Mouse (Mus musculus) hindbrain, embryonic 14.5 days (tissue): ENCODE measurements around the gene Snrnp48. TPM values are rescaled to one million over a fixed set of nuclear protein-coding genes. Genes with fewer than 3 reads are reported as not detected.

Experiments used
- ATAC-seq: fragments of 200-750 bp; cut with Nextera tagmentation; 2 replicates; pipeline ENCODE4 v1.8.0; 2017; ENCODE audit warnings: moderate number of reproducible peaks, mild to moderate bottlenecking, moderate TSS enrichment, moderate library complexity; ENCODE audit not compliant: low FRiP score
- DNase-seq: peaks from one replicate; pipeline ENCODE4 v3.0.0-alpha.2; 2015; ENCODE audit warnings: low spot score
- H3K27ac ChIP-seq: fragments of 300-500 bp; sonication (generic); 2 replicates; pipeline ENCODE4 v1.5.1; 2014; ENCODE audit warnings: mild to moderate bottlenecking, moderate library complexity
- H3K27me3 ChIP-seq: fragments of 300-500 bp; sonication (generic); 2 replicates; pipeline ENCODE4 v1.6.1; 2014; ENCODE audit warnings: mild to moderate bottlenecking, low read length, mixed read lengths; ENCODE audit not compliant: control insufficient read depth, insufficient read depth
- H3K36me3 ChIP-seq: fragments of 300-500 bp; sonication (generic); replicated peaks from 2 replicates; pipeline ENCODE4 v1.6.1; 2014; ENCODE audit not compliant: control insufficient read depth, insufficient read depth
- H3K4me1 ChIP-seq: fragments of 300-500 bp; sonication (generic); replicated peaks from 2 replicates; pipeline ENCODE4 v1.6.1; 2014; ENCODE audit warnings: antibody characterized with exemption, low read length, mixed read lengths; ENCODE audit not compliant: control insufficient read depth, insufficient read depth
- H3K4me2 ChIP-seq: fragments of 300-500 bp; sonication (generic); replicated peaks from 2 replicates; pipeline ENCODE4 v1.6.1; 2014; ENCODE audit warnings: mild to moderate bottlenecking, moderate library complexity
- H3K4me3 ChIP-seq: fragments of 300-500 bp; sonication (generic); replicated peaks from 2 replicates; pipeline ENCODE4 v1.5.1; 2014; ENCODE audit warnings: mild to moderate bottlenecking, low read length
- H3K9ac ChIP-seq: fragments of 300-500 bp; sonication (generic); 2 replicates; pipeline ENCODE4 v1.6.1; 2014
- H3K9me3 ChIP-seq: fragments of 300-500 bp; sonication (generic); 2 replicates; pipeline ENCODE4 v1.6.1; 2016; ENCODE audit warnings: low read length; ENCODE audit not compliant: control insufficient read depth
- WGBS: fragments of 180-500 bp; shearing (Covaris S2); extraction: QIAGEN DNeasy Blood & Tissue Kit; methylation state at CpG from one replicate; pipeline ENCODE4 v1.1.7; 2014; 5-methylcytosine and 5-hydroxymethylcytosine counted together
- polyA plus RNA-seq: library from polyadenylated mRNA; unstranded; fragments of >200 nt; fragmentation: Nextera tagmentation; extraction: Ambion mirVana; gene quantifications from 2 replicates; pipeline ENCODE4 v1.2.1, GENCODE M21; 2014

Gene Snrnp48
- polyA plus RNA-seq, result 21.2 and 26.0 TPM in 2 replicates

DNA sequence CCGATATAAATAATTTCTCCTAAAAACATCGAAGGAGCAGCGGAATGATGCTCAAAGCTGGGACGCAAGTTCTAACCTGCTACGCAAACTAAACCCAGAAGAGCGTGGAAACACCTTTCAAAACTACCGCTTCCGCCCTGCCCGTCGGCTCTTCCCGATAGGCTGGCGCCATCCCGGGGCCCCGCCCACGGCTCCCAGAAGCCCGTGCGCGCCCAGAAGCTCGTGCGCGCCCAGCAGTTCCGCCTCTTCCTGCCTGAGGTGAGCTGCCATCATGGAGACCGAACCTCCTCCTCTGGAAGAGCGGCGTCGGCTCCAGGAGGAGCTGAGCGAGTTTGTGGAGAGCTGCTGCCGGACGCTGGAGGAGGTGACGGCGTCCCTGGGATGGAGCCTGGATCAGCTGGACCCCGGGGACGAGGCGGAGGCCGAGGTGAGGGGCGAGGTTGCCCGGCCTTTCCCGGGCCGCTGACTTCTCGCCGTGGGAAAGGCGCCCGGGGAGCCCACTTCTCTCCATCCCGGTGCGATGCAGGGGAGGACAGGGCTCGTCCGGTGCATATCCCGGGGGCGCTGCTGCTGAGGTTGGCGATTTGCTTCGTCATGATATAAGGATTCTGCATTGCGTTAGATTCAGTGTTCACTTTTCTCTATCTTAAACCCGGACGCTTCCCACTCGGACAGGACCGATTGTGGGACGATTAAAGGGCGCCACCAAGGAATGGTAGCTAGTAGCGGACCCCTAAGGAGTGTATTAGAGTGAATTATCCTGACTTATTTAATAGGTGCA lies at the start of gene Snrnp48:
Snrnp48 (plus strand) TSS at position 237 of the 781 bp plus-strand sequence.
- H3K36me3 ChIP-seq, result no peaks in the 10 kb centered on the region
- peak within 1 kb of the TSS; percentile 80 for H3K4me3 ChIP-seq
- DNase-seq (peak; percentile 96), ATAC-seq (peak; percentile 99)
- H3K9ac ChIP-seq, result peak within 1 kb of the TSS; percentile 80
- peak within 1 kb of the TSS; percentile 61 for H3K4me2 ChIP-seq
- H3K27ac ChIP-seq, result peak within 1 kb of the TSS; percentile 84
- WGBS, result under 1% methylated on average over 59 of the region's 59 CpGs
- H3K27me3 ChIP-seq, result no peaks in the 10 kb centered on the region
- H3K4me1 ChIP-seq, result peaks cover 9% of the 10 kb centered on the region
- H3K9me3 ChIP-seq, result no peaks in the 10 kb centered on the region

DNA sequence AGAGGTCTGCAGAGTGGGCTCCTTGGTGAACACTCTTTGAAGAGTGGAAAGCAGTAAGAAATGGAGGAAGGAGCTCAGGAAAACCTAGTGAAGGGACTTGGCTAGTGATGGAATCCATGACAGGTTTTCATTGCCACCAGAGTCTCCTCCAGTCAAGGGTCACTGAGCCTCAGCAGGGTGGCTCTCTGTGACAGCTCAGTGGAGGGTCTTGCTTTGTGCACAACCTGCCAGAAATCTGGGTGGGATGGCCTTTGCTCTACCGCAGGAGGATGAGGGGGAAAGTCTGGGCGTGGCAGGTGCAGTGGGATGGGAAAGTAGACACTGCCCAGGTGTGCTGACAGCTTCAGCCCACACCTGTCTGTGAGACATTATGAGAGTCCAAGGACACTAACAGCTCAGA lies 49.2 kb upstream of the Snrnp48 start:
- no peak for ATAC-seq
- Histone ChIP-seq H3K4me3 (no peak overlapping the region), H3K27me3 (peaks cover 89% of the 10 kb centered on the region), H3K27ac (no peak overlapping the region), H3K4me1 (peaks cover 18% of the 10 kb centered on the region; the same call in 1 of the 2 replicates), H3K36me3 (no peaks in the 10 kb centered on the region), H3K9me3 (no peaks in the 10 kb centered on the region), H3K9ac (no peak overlapping the region), H3K4me2 (no peak overlapping the region)
- 2% methylated on average over 2 of the region's 2 CpGs for WGBS
- no peak for DNase-seq

- H3K27me3 ChIP-seq, result peaks cover 68% of the 10 kb centered on the region
- no peak for ATAC-seq
Observed at GRCm38 (mm10) chr13:38157635-38158034, 47.1 kb upstream of the Snrnp48 start.

GRCm38 (mm10) chr13:38162002-38162401 lies 42.7 kb upstream of the Snrnp48 start:
- no peak for DNase-seq
- no peak overlapping the region for H3K4me2 ChIP-seq
- H3K27me3 ChIP-seq, result peaks cover 25% of the 10 kb centered on the region
- no peak for ATAC-seq
- no peak overlapping the region for H3K27ac ChIP-seq
- H3K36me3 ChIP-seq, result no peaks in the 10 kb centered on the region
- 69% methylated on average over 2 of the region's 2 CpGs for WGBS
- no peaks in the 10 kb centered on the region for H3K9me3 ChIP-seq
- H3K4me1 ChIP-seq, result no peaks in the 10 kb centered on the region
- no peak overlapping the region for H3K9ac ChIP-seq
- H3K4me3 ChIP-seq, result no peak overlapping the region

More at GRCm38 (mm10) chr13:38157635-38158034, 47.1 kb upstream of the Snrnp48 start:
- Histone ChIP-seq H3K27ac (no peak overlapping the region), H3K36me3 (no peaks in the 10 kb centered on the region), H3K4me2 (no peak overlapping the region), H3K4me1 (0 out of 2 replicates have a peak, but pooled peaks cover under 1% of the 10 kb centered on the region), H3K9ac (no peak overlapping the region), H3K4me3 (no peak overlapping the region), H3K9me3 (no peaks in the 10 kb centered on the region)
- DNase-seq, result no peak
- WGBS, result 19% methylated on average over 6 of the region's 6 CpGs

GRCm38 (mm10) chr13:38162668-38163067 lies 42.1 kb upstream of the Snrnp48 start:
- Histone ChIP-seq H3K4me2 (no peak overlapping the region), H3K36me3 (no peaks in the 10 kb centered on the region), H3K9me3 (no peaks in the 10 kb centered on the region), H3K27ac (no peak overlapping the region), H3K27me3 (peaks cover 19% of the 10 kb centered on the region), H3K4me3 (no peak overlapping the region), H3K9ac (no peak overlapping the region), H3K4me1 (no peaks in the 10 kb centered on the region)
- 43% methylated on average over 11 of the region's 11 CpGs for WGBS
- no peak for ATAC-seq
- DNase-seq, result peak; percentile 57

- WGBS, result 86% methylated on average over 11 of the region's 11 CpGs
- Histone ChIP-seq H3K9ac (no peak overlapping the region), H3K9me3 (no peaks in the 10 kb centered on the region), H3K27me3 (no peaks in the 10 kb centered on the region), H3K27ac (no peak overlapping the region), H3K4me2 (no peak overlapping the region), H3K36me3 (no peaks in the 10 kb centered on the region), H3K4me3 (no peak overlapping the region), H3K4me1 (no peaks in the 10 kb centered on the region)
- ATAC-seq (no peak), DNase-seq (no peak)
Observed at GRCm38 (mm10) chr13:38164932-38165331, 39.8 kb upstream of the Snrnp48 start.

GRCm38 (mm10) chr13:38167056-38167455 lies 37.7 kb upstream of the Snrnp48 start:
- Histone ChIP-seq H3K9ac (no peak overlapping the region), H3K4me1 (no peaks in the 10 kb centered on the region), H3K27ac (no peak overlapping the region), H3K36me3 (no peaks in the 10 kb centered on the region), H3K4me3 (no peak overlapping the region), H3K4me2 (no peak overlapping the region), H3K9me3 (no peaks in the 10 kb centered on the region), H3K27me3 (no peaks in the 10 kb centered on the region)
- ATAC-seq, result no peak
- 86% methylated on average over 3 of the region's 3 CpGs for WGBS
- DNase-seq, result no peak

- no peak for ATAC-seq
- WGBS, result 55% methylated on average over 4 of the region's 4 CpGs
- H3K4me3 ChIP-seq, result no peak overlapping the region
- no peaks in the 10 kb centered on the region for H3K27me3 ChIP-seq
- no peak overlapping the region for H3K9ac ChIP-seq
- H3K9me3 ChIP-seq, result no peaks in the 10 kb centered on the region
- DNase-seq, result no peak
- no peaks in the 10 kb centered on the region for H3K4me1 ChIP-seq
- H3K27ac ChIP-seq, result no peak overlapping the region
- H3K36me3 ChIP-seq, result no peaks in the 10 kb centered on the region
- H3K4me2 ChIP-seq, result no peak overlapping the region
Observed at GRCm38 (mm10) chr13:38170707-38171144, 34.0 kb upstream of the Snrnp48 start.

DNA sequence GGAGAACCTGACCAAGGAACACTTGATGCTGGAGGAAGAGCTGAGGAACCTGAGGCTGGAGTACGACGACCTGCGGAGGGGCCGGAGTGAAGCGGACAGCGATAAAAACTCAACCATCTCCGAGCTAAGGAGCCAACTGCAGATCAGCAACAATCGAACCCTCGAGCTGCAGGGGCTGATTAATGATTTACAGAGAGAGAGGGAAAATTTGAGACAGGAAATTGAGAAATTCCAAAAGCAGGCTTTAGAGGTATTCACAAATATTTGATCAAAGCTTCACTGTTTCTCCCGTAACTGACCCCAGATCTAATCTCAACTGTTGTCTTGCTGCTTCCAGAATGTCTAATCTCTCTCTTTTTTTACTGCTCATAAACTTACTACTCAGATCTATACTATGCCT lies 11.3 kb upstream of the Snrnp48 start:
- no peak for DNase-seq
- ATAC-seq, result no peak
- 87% methylated on average over 10 of the region's 10 CpGs for WGBS

More for the DNA sequence above, 11.3 kb upstream of the Snrnp48 start:
- Histone ChIP-seq H3K9ac (no peak overlapping the region), H3K4me3 (no peak overlapping the region), H3K4me2 (no peak overlapping the region), H3K4me1 (no peaks in the 10 kb centered on the region), H3K36me3 (no peaks in the 10 kb centered on the region), H3K27ac (no peak overlapping the region), H3K27me3 (no peaks in the 10 kb centered on the region), H3K9me3 (peaks cover 23% of the 10 kb centered on the region)
